Comparison of ENCODE assay signal across 8 mouse cellular contexts in the genomic region with DNA sequence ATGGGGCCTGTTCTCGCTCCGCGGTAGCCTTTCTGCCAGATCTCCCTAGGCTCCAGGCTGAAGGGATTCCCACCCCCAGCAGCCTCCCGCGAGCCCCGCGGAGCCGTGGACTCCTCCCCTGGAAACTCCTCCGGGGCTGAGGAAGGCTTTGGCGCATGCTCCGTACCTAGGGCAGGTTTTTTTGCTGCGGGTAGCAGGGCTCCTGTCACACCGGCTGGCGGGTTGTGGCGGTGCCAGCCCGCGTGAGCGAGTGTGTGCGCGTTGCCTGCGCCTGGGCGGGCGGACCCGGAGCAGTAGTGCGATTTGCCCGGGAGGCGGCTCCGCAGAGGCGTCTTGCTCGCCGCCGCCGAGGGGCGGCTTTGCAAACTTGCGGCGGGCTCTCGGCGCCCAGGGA. TPM values are rescaled to one million over a fixed set of nuclear protein-coding genes. Genes with fewer than 3 reads are reported as not detected.
DNase-seq lines count a peak whose midpoint lies in the region; ATAC-seq and TF ChIP-seq lines count a peak whose summit lies in the region.

No protein-coding gene starts in this region.

- H3K27ac ChIP-seq in hindbrain, embryonic 16.5 days (ENCODE audit: low read depth, low read length): peak overlapping the region; percentile 54
- H3K27ac ChIP-seq in lung, postnatal 0 days (ENCODE audit: low read length): 0 out of 2 replicates have a peak overlapping the region, but pooled peaks have one; percentile 14

- H3K9ac ChIP-seq in hindbrain, embryonic 16.5 days (ENCODE audit: low read depth, low read length): peak overlapping the region; percentile 82
- H3K9ac ChIP-seq in lung, postnatal 0 days (replicated peaks; ENCODE audit: low read depth): peak overlapping the region; percentile 46; the same call in 1 of the 2 replicates

- no peaks in the 10 kb centered on the region for H3K36me3 ChIP-seq in hindbrain, embryonic 16.5 days (ENCODE audit: control insufficient read depth, insufficient read depth, low read length)
- no peaks in the 10 kb centered on the region for H3K36me3 ChIP-seq in lung, postnatal 0 days (ENCODE audit: insufficient read depth, low read length)

- WGBS in hindbrain, embryonic 16.5 days: under 1% methylated on average over 26 of the region's 38 CpGs
- WGBS in lung, postnatal 0 days: 0% methylated on average over 38 of the region's 38 CpGs

- peaks cover 10% of the 10 kb centered on the region for H3K27me3 ChIP-seq in hindbrain, embryonic 16.5 days (replicated peaks; ENCODE audit: control insufficient read depth, insufficient read depth, low read length)
- 0 out of 2 replicates have a peak, but pooled peaks cover 8% of the 10 kb centered on the region for H3K27me3 ChIP-seq in lung, postnatal 0 days (replicated peaks; ENCODE audit: insufficient read depth, low read length)

- no peaks in the 10 kb centered on the region for H3K9me3 ChIP-seq in hindbrain, embryonic 16.5 days (ENCODE audit: control insufficient read depth, low read length)
- H3K9me3 ChIP-seq in lung, postnatal 0 days (ENCODE audit: low read length): no peaks in the 10 kb centered on the region

- peak overlapping the region; percentile 95 for H3K4me2 ChIP-seq in hindbrain, embryonic 16.5 days (ENCODE audit: low read length)
- H3K4me2 ChIP-seq in lung, postnatal 0 days (replicated peaks; ENCODE audit: low read depth, low read length): peak overlapping the region; percentile 91

- peaks cover 3% of the 10 kb centered on the region; the same call in 1 of the 2 replicates for H3K4me1 ChIP-seq in hindbrain, embryonic 16.5 days (ENCODE audit: control insufficient read depth, insufficient read depth, low read depth, low read length)
- no peaks in the 10 kb centered on the region for H3K4me1 ChIP-seq in lung, postnatal 0 days (ENCODE audit: insufficient read depth, low read depth, low read length)

- H3K4me3 ChIP-seq in hindbrain, embryonic 16.5 days (ENCODE audit: low read length): peak overlapping the region; percentile 80
- peak overlapping the region; percentile 67 for H3K4me3 ChIP-seq in lung, postnatal 0 days (ENCODE audit: low read depth, low read length)

- DNase-seq in R1 (ENCODE audit: low read depth, low spot score): peak; percentile 90
- DNase-seq in cerebellum, adult 9-11 months: peak; percentile 93
- DNase-seq in frontal cortex, postnatal 10 days (ENCODE audit: low spot score in 2 of 2): peak; percentile 78
- DNase-seq in left cerebral cortex, adult 11 months (ENCODE audit: low spot score): peak; percentile 75
- DNase-seq in lung, postnatal 0 days (ENCODE audit: low spot score): peak; percentile 77
- DNase-seq in retina, postnatal 1 day: peak; percentile 85

- TF ChIP-seq CTCF in lung, postnatal 0 days (IDR thresholded peaks at IDR 0.05): peak; percentile 50

- peak; percentile 91 for ATAC-seq in hindbrain, embryonic 16.5 days
- peak; percentile 85 for ATAC-seq in lung, postnatal 0 days
- ATAC-seq in inflammation-experienced regulatory T-cells, adult 6 months: no peak

- no peak for TF ChIP-seq EP300 in lung, postnatal 0 days (IDR thresholded peaks at IDR 0.05)

RNA-seq across cellular contexts. Expression of gene Hs6st3, which starts 0.6 kb away (rescaled TPM):
- polyA plus RNA-seq in hindbrain, embryonic 16.5 days (2015; fragmentation: Nextera tagmentation; extraction: Ambion mirVana): 1.7 and 1.8 TPM in 2 replicates
- polyA plus RNA-seq in lung, postnatal 0 days (2015; fragmentation: Nextera tagmentation; extraction: Ambion mirVana): 0.66 and 0.69 TPM in 2 replicates
- not detected for polyA plus RNA-seq in inflammation-experienced regulatory T-cells, adult 6 months (2017; shearing (Covaris generic))

RNA-seq across cellular contexts. Expression of gene Uggt2, which starts 38.3 kb away (rescaled TPM):
- polyA plus RNA-seq in hindbrain, embryonic 16.5 days (2015; fragmentation: Nextera tagmentation; extraction: Ambion mirVana): 18.1 and 19.2 TPM in 2 replicates
- polyA plus RNA-seq in lung, postnatal 0 days (2015; fragmentation: Nextera tagmentation; extraction: Ambion mirVana): 4.8 and 5.9 TPM in 2 replicates
- polyA plus RNA-seq in inflammation-experienced regulatory T-cells, adult 6 months (2017; shearing (Covaris generic)): 1 to 10 TPM in 2 of 3 experiments, under 1 TPM in 1; 0.59 to 3.8 (median 3.0) TPM
